Mouse (Mus musculus) neural tube, embryonic 10.5 days (tissue): Measurements from ENCODE around the gene Them4.
"Not testable (repeated sequence)": the region's sequence is repeated elsewhere in the genome, so short reads cannot be mapped to it uniquely, and the experiment has no call there.

ENCODE experiments used
- DNase-seq: peaks from one replicate; pipeline ENCODE4 v3.0.0-alpha.2; 2017; ENCODE audit warnings: low spot score; ENCODE audit errors: extremely low spot score

The Them4 gene

DNA sequence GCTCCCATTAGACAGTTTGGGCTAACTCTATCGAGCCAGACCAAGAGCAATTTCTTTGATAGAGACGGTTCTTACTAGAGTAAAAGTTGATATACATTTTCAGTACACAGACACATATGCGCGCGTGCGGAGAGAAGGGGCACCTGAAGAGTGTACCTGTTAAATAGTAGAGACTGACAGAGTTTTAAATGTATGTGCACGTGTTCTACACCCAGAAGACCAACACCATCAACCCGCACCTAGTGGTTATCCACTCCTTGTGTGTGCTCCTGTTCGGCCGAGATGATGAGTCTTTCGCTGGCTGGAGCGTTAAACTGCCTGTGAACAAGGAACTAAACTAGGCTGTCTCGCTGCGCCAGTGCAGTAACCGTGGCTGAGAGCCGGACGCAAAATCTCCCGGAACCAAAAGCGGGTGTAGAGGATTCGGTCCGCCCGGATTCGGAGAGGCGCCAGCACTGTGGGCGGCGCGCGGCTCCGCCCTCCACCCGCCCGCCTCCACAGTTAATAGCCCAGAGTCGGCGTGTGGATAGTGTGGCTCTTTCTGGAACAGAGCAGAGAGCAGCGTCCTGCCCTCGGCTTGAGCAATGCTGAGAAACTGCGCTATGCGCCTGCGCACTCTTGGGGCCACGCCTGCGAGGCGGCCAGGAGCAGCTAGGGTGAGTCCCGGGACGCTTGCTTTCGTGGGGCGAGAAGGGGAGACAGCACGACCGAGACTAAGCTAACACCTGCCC lies at the start of gene Them4:
TSS of gene Them4 (plus strand) at position 457 of the 731 bp plus-strand sequence.
- peak; percentile 92 for DNase-seq

DNA sequence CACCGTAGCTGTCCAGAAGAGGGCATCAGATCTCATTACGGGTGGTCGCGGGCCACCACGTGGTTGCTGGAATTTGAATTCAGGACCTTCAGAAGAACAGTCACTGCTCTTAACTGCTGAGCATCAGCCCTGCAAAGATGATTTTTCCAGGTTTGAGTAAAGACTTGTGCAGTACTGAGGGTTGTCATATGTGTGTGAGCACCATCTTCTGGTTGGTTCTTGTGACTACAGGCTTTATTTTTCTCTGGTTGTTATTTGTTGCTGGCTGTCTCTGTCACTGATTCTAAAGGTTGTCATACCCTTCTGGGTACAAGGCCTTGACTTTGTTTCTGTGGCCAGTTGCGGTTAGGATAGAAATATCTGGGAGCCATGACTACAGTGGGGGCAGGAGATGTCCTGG lies 49.3 kb upstream of the Them4 start:
- no peak for DNase-seq

DNA sequence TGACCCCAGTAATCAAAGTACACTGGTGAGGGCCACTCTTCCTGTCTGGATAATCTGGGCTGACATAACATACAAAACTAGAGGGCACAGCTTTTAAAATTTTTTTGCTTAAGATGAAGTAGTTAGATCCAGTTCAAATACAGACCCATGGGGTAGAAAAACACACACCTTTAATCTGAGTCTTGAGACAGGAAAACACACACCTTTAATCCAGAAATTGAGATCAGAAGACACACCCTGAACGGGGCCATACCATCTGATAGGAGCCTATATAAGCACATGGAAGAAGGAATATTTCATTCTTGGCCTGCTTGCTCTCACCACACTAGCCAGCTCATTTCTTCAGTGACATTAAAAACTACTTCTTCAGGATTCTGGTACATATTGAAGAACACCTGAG lies 46.2 kb upstream of the Them4 start, which contains the start of gene Gm4778:
TSS of gene Gm4778 (plus strand) at position 301 of the 400 bp plus-strand sequence.
- DNase-seq, result not testable (repeated sequence)

DNA sequence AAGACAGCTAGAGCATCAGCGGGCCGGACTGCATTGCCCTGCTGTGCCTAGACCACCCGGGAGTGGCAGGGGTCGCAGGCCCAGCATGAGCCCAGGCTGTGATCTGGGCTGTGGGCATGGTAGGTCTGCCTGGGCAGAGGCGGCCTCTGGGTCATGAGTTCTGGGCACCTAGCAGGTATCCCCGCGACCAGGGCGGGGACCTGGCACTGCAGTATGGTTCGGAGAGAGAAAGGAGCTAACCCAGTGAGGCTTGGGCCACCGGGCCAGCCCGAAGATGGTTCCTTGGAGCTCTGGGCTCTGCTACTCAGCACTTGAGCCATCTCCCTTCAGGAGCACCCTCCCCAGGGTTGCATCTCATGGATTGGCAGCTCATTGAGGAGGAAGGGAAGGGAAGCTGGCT lies 33.9 kb upstream of the Them4 start:
- no peak for DNase-seq

DNA sequence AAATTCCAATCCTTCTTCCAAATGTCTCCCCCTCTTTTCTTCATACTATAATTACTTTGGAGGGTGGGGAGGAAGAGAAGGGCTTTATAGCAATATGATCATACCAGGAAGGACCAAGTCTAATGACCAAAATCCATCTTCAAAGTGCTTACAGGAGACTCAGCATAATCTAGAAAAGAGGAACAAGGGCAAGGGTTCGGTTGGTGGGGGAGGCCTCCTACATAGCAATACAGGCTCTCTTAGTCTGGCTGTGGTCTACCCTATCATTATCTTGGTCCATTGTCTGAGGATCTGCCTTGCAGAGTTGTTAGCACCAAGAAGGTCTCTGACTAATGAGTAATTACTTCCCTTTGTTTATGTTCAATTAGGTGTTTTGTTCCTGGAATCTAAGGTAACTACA lies 4.4 kb upstream of the Them4 start:
- no peak for DNase-seq

DNA sequence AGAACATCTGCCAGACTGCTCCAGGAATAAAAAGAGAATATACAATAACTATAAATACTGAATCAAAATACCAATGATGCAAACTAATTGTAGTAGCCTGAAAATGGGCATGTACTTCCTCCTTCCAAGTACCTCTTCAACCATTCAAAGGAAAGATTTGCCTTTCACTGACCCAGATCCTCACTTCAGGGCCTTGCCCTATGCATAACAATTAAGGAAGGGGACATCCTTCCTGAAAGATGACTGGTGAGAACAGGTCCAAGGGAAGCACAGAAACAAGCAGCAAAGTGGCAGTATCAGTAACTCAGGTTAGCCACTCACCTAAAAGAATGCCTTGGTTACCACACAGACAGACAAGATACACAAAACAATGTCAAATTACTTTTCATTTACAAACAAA lies 2.9 kb upstream of the Them4 start:
- no peak for DNase-seq

DNA sequence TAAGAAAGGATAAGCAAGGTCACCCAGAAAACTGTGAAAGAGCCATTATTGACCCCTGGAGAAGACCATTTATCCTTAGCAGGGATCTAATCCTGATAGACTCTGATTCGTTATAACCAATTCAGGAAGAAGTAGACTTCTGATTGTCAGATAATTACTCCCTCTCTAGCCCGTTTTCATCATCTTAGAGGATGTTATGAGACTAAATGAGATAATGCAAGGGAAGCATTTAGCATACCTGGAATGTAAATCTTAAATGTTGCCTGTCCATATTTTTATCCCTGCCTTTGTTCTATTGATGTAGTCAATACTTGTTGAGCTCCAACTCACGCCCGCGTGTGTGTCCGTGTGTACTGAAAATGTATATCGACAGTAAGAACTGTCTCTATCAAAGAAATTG lies 602 bp downstream of the Them4 start:
- DNase-seq, result no peak

DNA sequence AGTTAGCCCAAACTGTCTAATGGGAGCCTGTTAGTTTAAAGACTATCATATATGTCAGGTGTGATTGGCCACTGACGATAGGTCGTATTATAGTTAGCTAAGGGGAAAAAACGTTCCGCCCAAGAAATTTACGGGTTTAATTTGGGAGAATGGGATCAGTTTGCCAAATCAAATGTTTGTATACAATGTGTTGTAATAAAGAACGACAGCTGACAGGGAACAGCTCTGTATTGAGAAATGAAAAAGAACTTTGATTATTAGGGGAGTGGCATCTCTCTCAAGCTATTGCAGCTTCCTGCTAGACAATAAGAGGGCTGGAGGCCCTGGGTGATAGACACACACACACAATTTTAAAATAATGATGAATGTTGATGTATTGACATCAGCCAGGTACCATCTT lies 1.0 kb downstream of the Them4 start:
- no peak for DNase-seq

DNA sequence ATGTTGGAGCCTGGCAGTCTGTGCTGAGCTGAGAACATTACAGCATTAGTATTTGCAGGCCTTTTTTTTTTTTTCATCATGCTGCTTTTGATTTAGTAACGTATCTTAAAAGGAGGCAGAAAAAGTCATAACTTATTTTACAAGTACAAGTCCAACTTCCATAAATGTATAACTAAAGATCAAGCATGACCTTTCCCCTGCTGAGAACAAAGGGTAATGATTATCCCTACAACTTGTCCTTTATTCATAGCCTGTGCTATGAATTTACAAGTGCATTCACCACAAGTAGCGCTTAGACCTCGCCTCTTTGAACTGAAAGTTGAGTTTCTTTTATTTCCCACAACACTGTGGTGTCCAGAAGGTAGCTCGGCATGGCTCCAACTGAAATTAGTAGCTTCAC lies 1.5 kb downstream of the Them4 start:
- no peak for DNase-seq

DNA sequence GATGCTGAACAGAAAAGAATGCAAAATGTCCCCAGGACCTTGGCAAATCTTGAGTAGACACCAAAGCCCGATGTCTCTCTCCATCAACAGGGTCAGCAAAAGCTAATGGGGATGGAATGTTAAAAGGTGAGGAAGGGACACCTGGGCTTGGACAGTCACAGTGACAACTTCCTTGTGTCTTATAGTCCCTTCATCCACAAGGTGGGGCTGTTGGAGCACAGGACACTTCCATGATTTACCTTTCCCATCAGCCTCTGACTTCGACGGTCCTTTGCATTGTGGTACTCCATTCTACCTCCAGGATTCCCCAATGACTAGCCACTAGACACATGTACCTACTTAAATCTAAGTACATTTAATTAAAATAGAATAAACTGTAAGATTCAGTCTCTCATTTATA lies 18.8 kb downstream of the Them4 start:
- DNase-seq, result no peak

DNA sequence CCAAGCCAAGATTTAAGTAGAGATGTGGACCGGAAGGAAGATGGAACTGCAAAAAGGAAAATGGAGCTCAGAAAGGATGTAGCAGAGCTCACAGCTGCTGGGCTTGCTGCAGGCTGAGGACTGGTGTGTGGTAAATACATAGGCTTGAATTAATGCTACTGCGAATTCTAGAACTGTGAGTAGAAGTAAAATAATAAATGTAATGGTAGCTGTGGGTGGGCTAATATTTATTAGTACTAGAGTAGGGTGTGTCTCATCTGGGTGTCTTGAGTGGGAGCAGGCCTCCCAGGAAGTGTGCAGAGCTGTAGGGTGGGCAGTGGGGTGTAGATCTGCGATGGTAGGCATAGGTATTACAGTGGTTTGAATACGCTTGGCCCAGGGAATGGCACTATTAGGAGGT lies 24.6 kb downstream of the Them4 start:
- DNase-seq, result no peak

DNA sequence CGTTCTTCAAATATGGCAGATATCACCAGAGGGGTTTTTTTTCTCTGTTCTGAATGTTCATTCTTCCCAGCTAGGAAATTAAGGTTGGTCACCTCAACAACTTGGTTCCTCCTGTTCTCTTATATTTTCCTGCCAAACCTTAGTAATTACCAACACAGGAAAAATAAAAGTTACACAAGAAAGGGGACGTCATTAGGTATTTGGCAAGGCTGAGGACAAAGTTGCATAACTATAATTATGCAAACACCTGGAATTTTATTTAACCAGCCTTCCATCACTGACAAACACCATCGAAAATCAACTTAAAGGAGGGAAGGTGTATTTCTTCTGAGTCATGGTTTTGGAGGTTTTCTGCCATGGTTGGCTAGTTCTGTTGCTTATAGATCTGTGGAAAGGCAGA lies 28.6 kb downstream of the Them4 start:
- DNase-seq, result no peak

DNA sequence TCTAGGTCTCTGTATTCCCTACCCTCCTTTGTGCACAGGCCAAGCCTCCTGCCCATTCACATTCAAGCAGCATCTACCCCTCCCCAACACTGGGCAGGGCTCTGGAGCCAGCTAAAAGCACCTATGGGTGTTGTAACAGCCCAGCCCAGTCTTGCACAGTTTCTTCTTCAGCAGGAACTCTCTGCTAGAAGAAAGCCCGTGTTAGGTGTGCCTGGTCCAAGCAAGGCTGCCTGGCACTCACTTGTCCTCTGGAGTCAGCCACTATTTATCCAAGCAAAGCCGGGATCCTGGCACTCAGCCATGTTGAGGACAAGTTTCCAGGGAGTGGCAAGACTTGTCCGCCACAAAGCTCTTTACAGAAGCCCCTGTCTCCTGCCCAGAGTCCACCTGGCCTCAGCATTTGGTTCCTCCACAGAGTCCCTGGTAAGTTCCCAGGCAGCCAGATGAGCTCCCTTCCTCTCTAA lies 32.1 kb downstream of the Them4 start, which contains the start of gene Them5:
TSS of gene Them5 (plus strand) at position 141 of the 464 bp plus-strand sequence.
- DNase-seq, result no peak

DNA sequence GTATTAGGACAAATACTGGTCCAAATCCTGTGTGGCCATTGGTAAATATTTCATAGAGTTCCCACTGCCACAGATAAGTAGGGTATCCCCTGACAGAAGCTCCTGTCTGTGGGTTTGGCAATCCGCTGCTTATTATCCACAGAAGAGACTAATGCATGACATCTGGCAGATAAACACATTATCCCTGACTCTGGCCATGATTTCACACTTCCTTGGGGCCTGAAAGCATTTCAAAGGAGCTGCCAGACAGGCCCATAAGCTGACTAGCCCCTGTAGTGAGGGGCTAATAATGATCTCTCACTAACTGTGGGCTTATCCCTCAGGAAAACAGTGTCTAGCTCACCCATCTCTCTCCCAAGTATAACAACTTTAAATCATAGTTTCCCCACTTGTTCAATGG lies 32.7 kb downstream of the Them4 start:
- DNase-seq, result no peak

DNA sequence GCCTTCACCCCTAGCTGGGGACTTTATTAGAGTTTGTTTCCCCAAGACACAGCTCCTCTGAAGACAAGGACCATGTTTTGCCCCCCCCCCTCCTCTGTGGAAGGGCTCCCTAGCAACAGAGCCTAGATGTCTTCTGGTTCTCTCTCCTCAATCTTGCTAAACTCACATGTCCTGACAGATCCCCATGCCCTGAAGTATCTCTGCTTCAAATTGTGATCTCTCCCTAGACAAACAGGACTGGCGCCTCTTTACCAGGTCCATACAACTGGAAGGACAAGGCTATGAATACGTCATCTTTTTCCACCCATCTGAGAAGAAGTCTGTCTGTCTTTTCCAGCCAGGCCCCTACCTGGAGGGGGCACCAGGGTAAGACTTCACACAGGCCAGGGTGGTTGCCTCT lies 34.3 kb downstream of the Them4 start:
- no peak for DNase-seq

DNA sequence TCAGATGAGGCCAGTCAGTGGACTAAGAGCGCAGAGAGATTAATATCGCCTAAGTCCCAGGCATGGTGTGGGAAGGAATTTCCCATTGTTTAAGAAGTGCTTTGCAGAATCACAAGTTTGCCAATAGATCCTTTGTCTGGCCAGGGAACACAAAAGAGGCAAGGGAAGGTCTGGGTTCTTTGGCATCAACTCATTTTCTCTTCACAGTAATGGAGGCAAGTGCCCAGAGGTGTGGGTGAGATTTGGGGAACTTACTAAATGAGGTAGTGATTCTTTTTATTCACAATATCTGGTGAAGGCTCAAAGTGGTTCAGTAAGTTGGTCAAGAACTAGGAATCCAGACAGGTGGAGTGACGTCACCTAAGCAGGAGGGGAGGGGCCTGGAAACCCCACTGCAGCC lies 35.0 kb downstream of the Them4 start:
- DNase-seq, result no peak

DNA sequence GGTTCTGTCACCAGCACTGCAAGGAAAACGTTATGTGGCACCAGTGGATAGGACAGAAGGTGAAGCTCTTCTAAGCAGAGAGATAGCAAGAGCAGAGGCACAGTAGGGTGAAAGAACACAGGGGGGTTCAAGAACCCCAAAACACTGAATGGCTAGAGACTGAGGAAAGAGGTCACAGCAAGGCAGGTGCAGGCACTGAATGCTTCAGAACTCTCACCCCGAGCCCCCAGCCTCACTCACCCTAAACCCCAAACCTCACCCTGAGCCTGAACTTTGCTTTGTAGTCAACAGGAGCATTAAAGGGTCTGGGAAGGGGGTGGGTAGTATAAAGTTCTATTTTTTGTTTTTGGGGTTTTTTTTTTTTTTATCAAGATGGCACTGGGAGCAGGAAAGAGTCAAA lies 38.3 kb downstream of the Them4 start:
- no peak for DNase-seq

DNA sequence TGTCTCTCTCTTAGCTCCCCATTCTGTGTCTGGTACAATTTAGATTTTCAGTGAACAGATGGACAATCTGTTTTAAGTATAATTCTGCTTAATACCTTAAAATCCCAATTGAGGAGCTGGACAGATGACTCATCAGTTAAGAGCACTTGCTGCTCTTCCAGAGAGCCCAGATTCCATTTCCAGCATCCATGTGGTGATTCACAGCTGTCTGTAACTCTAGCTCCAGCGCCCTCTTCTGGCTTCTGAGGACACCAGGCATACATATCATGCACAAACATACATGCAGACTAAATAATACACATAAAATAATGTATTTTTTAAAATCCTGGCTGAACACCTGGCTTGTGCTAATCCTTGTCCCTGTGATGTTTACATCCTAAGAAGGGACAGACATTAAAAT lies 50.9 kb downstream of the Them4 start:
- no peak for DNase-seq

DNA sequence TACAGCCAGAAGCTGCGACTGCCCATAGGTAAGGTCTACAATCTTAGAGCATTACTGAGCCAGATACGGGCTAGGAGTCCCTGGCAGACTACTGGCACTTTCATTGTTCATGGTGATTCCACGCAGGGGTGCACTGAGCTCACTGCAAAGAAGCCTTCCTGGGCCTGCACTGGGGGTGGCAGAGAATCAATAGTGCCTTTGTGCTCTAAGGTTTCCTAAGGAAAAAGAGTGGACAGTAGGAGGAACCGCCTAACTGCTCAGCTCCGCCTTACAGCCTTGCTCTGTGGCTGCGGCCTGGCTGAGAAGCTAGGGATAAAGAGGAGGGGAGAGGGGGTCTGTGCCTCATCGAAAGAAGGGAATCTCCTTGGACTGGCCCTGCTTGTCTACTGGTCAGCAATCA lies 52.2 kb downstream of the Them4 start, which contains the start of gene C2cd4d:
TSS of gene C2cd4d (plus strand) at position 301 of the 400 bp plus-strand sequence.
- DNase-seq, result no peak

DNA sequence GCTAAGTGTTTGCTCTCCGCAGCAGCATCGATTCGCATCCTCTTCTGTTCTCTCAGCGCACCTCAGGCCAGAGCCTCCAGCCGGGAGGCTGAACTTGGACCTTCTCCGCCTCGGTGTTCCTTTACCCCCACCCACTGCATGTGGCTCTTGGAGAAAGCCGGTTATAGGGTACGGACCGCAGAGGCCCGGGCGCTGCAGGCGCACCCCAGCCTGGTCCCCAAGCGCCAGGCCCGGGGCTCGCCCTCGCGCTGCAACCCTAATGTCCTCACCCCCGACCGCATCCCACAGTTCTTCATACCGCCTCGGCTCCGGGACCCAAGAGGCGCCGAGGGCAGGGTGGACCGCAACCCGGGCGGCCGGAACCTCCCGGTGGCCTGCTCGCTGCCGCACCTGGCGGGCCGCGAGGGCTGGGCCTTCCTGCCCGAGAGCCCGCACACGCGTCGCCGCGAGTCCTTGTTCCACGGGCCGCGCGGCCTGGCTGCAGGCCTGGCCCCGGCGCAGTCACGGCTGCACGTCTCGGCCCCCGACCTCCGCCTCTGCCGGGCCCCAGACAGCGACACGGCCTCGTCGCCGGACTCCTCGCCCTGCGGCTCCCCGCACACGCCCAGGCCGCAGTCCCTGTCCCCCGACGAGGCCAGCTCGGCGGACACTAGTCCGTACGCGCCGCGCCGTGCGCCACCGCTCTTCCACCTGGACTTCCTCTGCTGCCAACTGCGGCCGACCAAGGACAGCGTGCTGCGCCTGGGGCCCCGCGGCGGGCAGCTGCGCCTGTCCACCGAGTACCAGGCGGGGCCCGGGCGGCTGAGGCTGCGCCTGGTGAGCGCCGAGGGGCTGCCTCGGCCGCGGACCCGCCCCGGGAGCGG lies 53.6 kb downstream of the Them4 start:
- DNase-seq, result peak; percentile 74

DNA sequence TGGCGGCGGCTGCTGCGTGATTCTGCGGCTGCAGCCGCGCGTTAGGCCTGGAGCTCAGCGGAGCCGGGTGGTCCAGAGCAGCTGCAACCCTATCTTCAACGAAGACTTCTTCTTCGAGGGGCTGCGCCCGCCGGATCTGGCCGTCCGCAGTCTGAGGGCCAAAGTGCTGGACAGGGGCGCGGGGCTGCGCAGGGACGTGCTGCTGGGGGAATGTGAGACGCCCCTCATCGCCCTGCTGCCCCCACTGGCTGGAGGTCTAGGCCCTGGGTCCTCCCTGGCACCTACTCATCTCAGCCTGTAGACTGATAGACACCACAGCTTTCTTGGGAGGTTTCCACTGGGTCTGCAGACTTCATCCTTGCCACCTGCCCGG lies 54.3 kb downstream of the Them4 start:
- no peak for DNase-seq

DNA sequence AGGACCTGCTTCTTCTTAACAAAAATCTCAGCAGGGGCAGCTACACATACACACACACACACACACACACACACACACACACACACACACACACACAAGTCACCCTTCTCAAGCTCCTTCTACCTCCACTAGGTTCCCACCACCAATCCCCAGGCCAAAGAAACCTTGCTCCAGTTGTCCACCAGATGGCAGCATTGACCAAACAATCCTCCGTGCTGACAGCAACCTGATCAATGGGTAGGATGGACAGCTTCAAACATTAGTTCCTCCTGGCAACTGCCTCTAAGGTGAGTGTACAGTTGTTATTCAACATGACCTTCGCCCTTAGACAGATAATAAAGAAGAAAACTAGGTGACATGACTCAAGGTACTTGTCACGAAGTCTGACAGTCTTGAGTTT lies 56.9 kb downstream of the Them4 start:
- DNase-seq, result peak; percentile 84
